Mouse (Mus musculus) common myeloid progenitor, adult 5-6 weeks (primary cell): ENCODE measurements around the gene Hdac4. TPM values are rescaled to one million over a fixed set of nuclear protein-coding genes. Genes with fewer than 3 reads are reported as not detected.
A peak's percentile ranks its signal among the peaks of the same experiment; 100 is the strongest.

Source experiments
- ATAC-seq: replicated peaks from 2 replicates; pipeline ENCODE4 v1.8.0; 2016; ENCODE audit warnings: low read depth, mild to moderate bottlenecking, moderate TSS enrichment, inconsistent platforms; ENCODE audit not compliant: poor library complexity, severe bottlenecking
- total RNA-seq: library from RNA; stranded (forward); fragments of 200-1000, 187-1606 nt; gene quantifications from 2 replicates; pipeline ENCODE4 v1.2.3, GENCODE M21; 2017

The Hdac4 gene
- total RNA-seq, 1 experiment from 2014 or later, result 11.2 TPM

GRCm38 (mm10) chr1:91942583-91942982, 252.9 kb downstream of the Hdac4 start:
- ATAC-seq, result no peak

GRCm38 (mm10) chr1:91942031-91942430, 253.5 kb downstream of the Hdac4 start:
- no peak for ATAC-seq

GRCm38 (mm10) chr1:91941094-91941493, 254.4 kb downstream of the Hdac4 start:
- no peak for ATAC-seq

- no peak for ATAC-seq
Measured at GRCm38 (mm10) chr1:91935171-91935570, 260.3 kb downstream of the Hdac4 start.

GRCm38 (mm10) chr1:91933681-91934080, 261.8 kb downstream of the Hdac4 start:
- ATAC-seq, result no peak

- ATAC-seq, result no peak
Measured at GRCm38 (mm10) chr1:91932221-91932620, 263.3 kb downstream of the Hdac4 start.

GRCm38 (mm10) chr1:91931786-91932185, 263.7 kb downstream of the Hdac4 start:
- ATAC-seq, result no peak

GRCm38 (mm10) chr1:91931196-91931595, 264.3 kb downstream of the Hdac4 start:
- no peak for ATAC-seq

- ATAC-seq, result no peak
Measured at GRCm38 (mm10) chr1:91929051-91929450, 266.4 kb downstream of the Hdac4 start.

GRCm38 (mm10) chr1:91927536-91928315, 267.8 kb downstream of the Hdac4 start:
- no peak for ATAC-seq

GRCm38 (mm10) chr1:91923567-91923966, 271.9 kb downstream of the Hdac4 start:
- ATAC-seq, result no peak

GRCm38 (mm10) chr1:91922235-91923152, 273.0 kb downstream of the Hdac4 start:
- no peak for ATAC-seq

- no peak for ATAC-seq
Measured at GRCm38 (mm10) chr1:91921702-91922101, 273.8 kb downstream of the Hdac4 start.

- no peak for ATAC-seq
Measured at GRCm38 (mm10) chr1:91921279-91921678, 274.2 kb downstream of the Hdac4 start.

GRCm38 (mm10) chr1:91920038-91920589, 275.4 kb downstream of the Hdac4 start:
- ATAC-seq, result no peak

- no peak for ATAC-seq
Measured at GRCm38 (mm10) chr1:91918257-91918800, 277.2 kb downstream of the Hdac4 start.

- ATAC-seq, result no peak
Measured at GRCm38 (mm10) chr1:91917596-91917995, 277.9 kb downstream of the Hdac4 start.

GRCm38 (mm10) chr1:91915961-91916360, 279.5 kb downstream of the Hdac4 start:
- no peak for ATAC-seq

GRCm38 (mm10) chr1:91914648-91915047, 280.9 kb downstream of the Hdac4 start:
- ATAC-seq, result no peak

GRCm38 (mm10) chr1:91913850-91914249, 281.6 kb downstream of the Hdac4 start:
- ATAC-seq, result peak; percentile 66
